Mouse (Mus musculus) frontal cortex, postnatal 14 days (tissue): ENCODE measurements around the gene Tnk2.

Source experiments
- DNase-seq, 2 experiments: peaks; one replicate each; pipeline ENCODE4 v3.0.0; 2022; ENCODE audit warnings: low spot score in 2 of 2

Tnk2 gene

GRCm38 (mm10) chr16:32678812-32679211 lies 35.1 kb downstream of the Tnk2 start:
- no peak for DNase-seq

GRCm38 (mm10) chr16:32679976-32680375 lies 36.3 kb downstream of the Tnk2 start:
- no peak for DNase-seq

GRCm38 (mm10) chr16:32680806-32681205 lies 37.1 kb downstream of the Tnk2 start:
- DNase-seq: no peak

- no peak for DNase-seq
These were observed 38.5 kb downstream of the Tnk2 start for GRCm38 (mm10) chr16:32682194-32682593.

GRCm38 (mm10) chr16:32682841-32683240 lies 39.2 kb downstream of the Tnk2 start:
- no peak for DNase-seq

- DNase-seq: no peak
These were observed 39.7 kb downstream of the Tnk2 start for GRCm38 (mm10) chr16:32683343-32683742.

GRCm38 (mm10) chr16:32685405-32685804 lies 41.7 kb downstream of the Tnk2 start:
- DNase-seq: no peak

GRCm38 (mm10) chr16:32685998-32686397 lies 42.3 kb downstream of the Tnk2 start:
- DNase-seq: no peak

GRCm38 (mm10) chr16:32687221-32687620 lies 43.5 kb downstream of the Tnk2 start:
- DNase-seq: no peak

GRCm38 (mm10) chr16:32688770-32689169 lies 45.1 kb downstream of the Tnk2 start:
- DNase-seq: no peak

- DNase-seq: peak in 1 of 2 experiments; percentile 68
These were observed 45.8 kb downstream of the Tnk2 start for GRCm38 (mm10) chr16:32689501-32689900.

- DNase-seq: no peak
These were observed 53.3 kb downstream of the Tnk2 start for GRCm38 (mm10) chr16:32696841-32697464.

GRCm38 (mm10) chr16:32697665-32698446 lies 54.2 kb downstream of the Tnk2 start:
- no peak for DNase-seq

GRCm38 (mm10) chr16:32698550-32698949 lies 54.9 kb downstream of the Tnk2 start:
- no peak for DNase-seq

GRCm38 (mm10) chr16:32703312-32703912 lies 59.7 kb downstream of the Tnk2 start:
- DNase-seq: no peak

GRCm38 (mm10) chr16:32705606-32706005 lies 61.9 kb downstream of the Tnk2 start:
- DNase-seq: no peak

- no peak for DNase-seq
These were observed 63.6 kb downstream of the Tnk2 start for GRCm38 (mm10) chr16:32707111-32707823.

- no peak for DNase-seq
These were observed 64.3 kb downstream of the Tnk2 start for GRCm38 (mm10) chr16:32707824-32708456.

GRCm38 (mm10) chr16:32708457-32709033 lies 64.9 kb downstream of the Tnk2 start:
- no peak for DNase-seq

GRCm38 (mm10) chr16:32709116-32709515 lies 65.4 kb downstream of the Tnk2 start:
- DNase-seq: no peak

- DNase-seq: no peak
These were observed 66.9 kb downstream of the Tnk2 start for GRCm38 (mm10) chr16:32710426-32711070.
